Mouse (Mus musculus) liver, embryonic 15.5 days (tissue): ENCODE results near the gene Mettl21e. TPM values are rescaled to one million over a fixed set of nuclear protein-coding genes. Genes with fewer than 3 reads are reported as not detected.

ENCODE experiments used
- polyA plus RNA-seq: library from polyadenylated mRNA; unstranded; fragments of >200 nt; fragmentation: Nextera tagmentation; extraction: Ambion mirVana; gene quantifications from 2 replicates; pipeline ENCODE4 v1.2.1, GENCODE M21; 2015

Gene Mettl21e
- polyA plus RNA-seq, 1 experiment from 2014 or later, result 0.30 TPM

Other genes with a start within 250 kb of the Mettl21e start
- gene Mettl21c, start 198.9 kb downstream of the Mettl21e start, polyA plus RNA-seq, result 0.13 and 0.15 TPM in 2 replicates
- 0.10 and 0.12 TPM in 2 replicates for gene Gm8251, start 157.0 kb downstream of the Mettl21e start, polyA plus RNA-seq
- gene Tex30, start 116.5 kb downstream of the Mettl21e start, polyA plus RNA-seq, result 40.4 and 47.1 TPM in 2 replicates
- 13.8 and 14.2 TPM in 2 replicates for gene Kdelc1, start 100.2 kb downstream of the Mettl21e start, polyA plus RNA-seq
- gene Bivm, start 100.0 kb downstream of the Mettl21e start, polyA plus RNA-seq, result 2.9 and 3.6 TPM in 2 replicates
- gene Ercc5, start 71.2 kb downstream of the Mettl21e start, polyA plus RNA-seq, result 4.8 and 5.1 TPM in 2 replicates